In genomic region chr7:130380769-130381355, GRCm38 (mm10) we compare ENCODE assay signal across 8 mouse cellular contexts.
DNase-seq lines count a peak whose midpoint lies in the region; ATAC-seq and TF ChIP-seq lines count a peak whose summit lies in the region.
"Had no signal": no experiment of that assay in that cellular context is flagged by ENCODE, and none has a peak within 500 bp of the region (broad histone marks: within the 10 kb centered on the region; RNA-seq: fewer than 3 reads in every experiment).

No protein-coding gene starts in this region.

- peak; percentile 66 for TF ChIP-seq CTCF in stomach, postnatal 0 days (IDR thresholded peaks at IDR 0.05; ENCODE audit: low read depth)

- H3K27me3 ChIP-seq in hindbrain, embryonic 13.5 days = no peaks in the 10 kb centered on the region
- no peaks in the 10 kb centered on the region for H3K27me3 ChIP-seq in stomach, postnatal 0 days (ENCODE audit: control insufficient read depth, insufficient read depth, low read length)
- H3K27me3 ChIP-seq: heart, embryonic 15.5 days had no signal

- ATAC-seq in hindbrain, embryonic 13.5 days (ENCODE audit: low FRiP score) = peak; percentile 36; the same call in 1 of the 2 replicates
- ATAC-seq in stomach, postnatal 0 days (ENCODE audit: low FRiP score, low TSS enrichment) = no peak

- H3K9me3 ChIP-seq in hindbrain, embryonic 13.5 days = no peaks in the 10 kb centered on the region
- no peaks in the 10 kb centered on the region for H3K9me3 ChIP-seq in stomach, postnatal 0 days (ENCODE audit: control insufficient read depth, low read length)
- H3K9me3 ChIP-seq: heart, embryonic 15.5 days had no signal

- peak overlapping the region; percentile 79 for H3K27ac ChIP-seq in hindbrain, embryonic 13.5 days
- no peak overlapping the region for H3K27ac ChIP-seq in stomach, postnatal 0 days (replicated peaks)
- H3K27ac ChIP-seq: heart, embryonic 15.5 days had no signal

- no peak for TF ChIP-seq EP300 in stomach, postnatal 0 days (optimal IDR thresholded peaks at IDR 0.05)

- H3K9ac ChIP-seq in hindbrain, embryonic 13.5 days = no peak overlapping the region
- no peak overlapping the region for H3K9ac ChIP-seq in stomach, postnatal 0 days (ENCODE audit: low read length)
- H3K9ac ChIP-seq: heart, embryonic 15.5 days had no signal

- no peak overlapping the region for H3K4me2 ChIP-seq in hindbrain, embryonic 13.5 days
- no peak overlapping the region for H3K4me2 ChIP-seq in stomach, postnatal 0 days (replicated peaks; ENCODE audit: low read depth)
- H3K4me2 ChIP-seq: heart, embryonic 15.5 days had no signal

- DNase-seq in layer of hippocampus, adult 11-12 months (ENCODE audit: low spot score) = peak; percentile 35
- DNase-seq in layer of hippocampus, adult 9-10 months (ENCODE audit: low spot score) = no peak
- DNase-seq in ZHBTc4 (ENCODE audit: low read depth, low spot score) = peak; percentile 16
- DNase-seq in cerebellum, adult 11-12 months = peak; percentile 82
- DNase-seq in stomach, postnatal 0 days (ENCODE audit: low spot score) = no peak
- no peak for DNase-seq in thymus, postnatal 0 days (ENCODE audit: low spot score)

- H3K4me3 ChIP-seq in hindbrain, embryonic 13.5 days = no peak overlapping the region
- H3K4me3 ChIP-seq in stomach, postnatal 0 days (ENCODE audit: low read depth, low read length) = no peak overlapping the region
- H3K4me3 ChIP-seq: heart, embryonic 15.5 days had no signal

- 70% methylated on average over 8 of the region's 8 CpGs for WGBS in hindbrain, embryonic 13.5 days
- 88% methylated on average over 8 of the region's 8 CpGs for WGBS in stomach, postnatal 0 days

- peaks cover 5% of the 10 kb centered on the region; the same call in 1 of the 2 replicates for H3K36me3 ChIP-seq in hindbrain, embryonic 13.5 days
- H3K36me3 ChIP-seq in stomach, postnatal 0 days (ENCODE audit: control insufficient read depth, insufficient read depth, low read length) = no peaks in the 10 kb centered on the region
- H3K36me3 ChIP-seq: heart, embryonic 15.5 days had no signal

- H3K4me1 ChIP-seq in hindbrain, embryonic 13.5 days (replicated peaks) = peaks cover 22% of the 10 kb centered on the region
- no peaks in the 10 kb centered on the region for H3K4me1 ChIP-seq in stomach, postnatal 0 days (replicated peaks; ENCODE audit: control insufficient read depth, insufficient read depth)
- H3K4me1 ChIP-seq: heart, embryonic 15.5 days had no signal

Comparison
In these comparisons a context has a peak if more than half of its experiments do, and no peak if none do; other contexts are left out.
1. DNase-seq: peak in layer of hippocampus, adult 11-12 months (single experiment), ZHBTc4 (single experiment) and cerebellum, adult 11-12 months (single experiment); none in layer of hippocampus, adult 9-10 months (single experiment), stomach, postnatal 0 days (single experiment) and thymus, postnatal 0 days (single experiment).